Mouse (Mus musculus): ENCODE data around the gene Ramp2.
A peak's percentile ranks its signal among the peaks of the same experiment; 100 is the strongest.

The Ramp2 gene

DNA sequence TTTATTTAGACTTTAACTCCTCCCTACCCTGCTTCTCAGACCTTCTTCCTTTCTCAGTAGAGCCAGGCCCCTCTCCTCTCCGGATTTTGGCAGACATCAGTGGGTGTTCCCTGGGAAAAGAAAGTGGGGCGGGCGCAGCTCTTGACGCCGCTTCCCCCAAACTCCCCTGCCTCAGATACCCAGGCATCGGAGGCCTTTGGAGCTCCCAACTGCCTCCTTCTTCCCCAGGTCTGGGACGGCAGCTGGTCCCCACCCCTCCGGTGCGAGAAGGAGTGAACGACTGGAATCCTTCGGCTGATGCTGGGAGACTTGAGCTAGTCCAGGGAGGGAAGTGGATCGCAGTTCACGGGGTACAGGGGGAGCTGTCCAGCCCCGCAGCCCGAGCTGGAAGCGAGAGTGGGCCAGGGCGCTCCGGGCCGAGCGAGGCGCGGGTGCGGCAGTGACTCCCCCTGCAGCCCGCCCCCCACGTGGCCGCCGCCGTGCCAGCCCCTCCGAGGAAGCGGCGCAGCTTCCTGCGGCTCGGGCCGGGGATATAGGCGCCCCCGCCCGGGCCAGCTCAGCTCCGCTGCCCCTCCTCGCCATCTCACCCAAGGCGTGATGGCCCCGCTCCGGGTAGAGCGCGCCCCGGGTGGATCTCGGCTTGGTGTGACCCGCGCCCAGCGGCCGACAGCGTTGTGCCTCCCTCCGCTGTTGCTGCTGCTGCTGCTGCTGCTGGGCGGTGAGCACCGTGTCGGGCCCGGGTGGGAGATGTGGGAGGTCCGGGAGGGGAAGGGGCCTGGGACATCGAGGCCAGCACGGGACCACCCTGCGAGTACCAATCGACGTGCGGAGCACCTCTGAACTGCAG, at the start of gene Ramp2:
TSS of gene Ramp2 (plus strand) at position 174 of the 847 bp plus-strand sequence.
- peak; percentile 27; the same call in 1 of the 2 replicates for ATAC-seq (ENCODE audit: low TSS enrichment)

DNA sequence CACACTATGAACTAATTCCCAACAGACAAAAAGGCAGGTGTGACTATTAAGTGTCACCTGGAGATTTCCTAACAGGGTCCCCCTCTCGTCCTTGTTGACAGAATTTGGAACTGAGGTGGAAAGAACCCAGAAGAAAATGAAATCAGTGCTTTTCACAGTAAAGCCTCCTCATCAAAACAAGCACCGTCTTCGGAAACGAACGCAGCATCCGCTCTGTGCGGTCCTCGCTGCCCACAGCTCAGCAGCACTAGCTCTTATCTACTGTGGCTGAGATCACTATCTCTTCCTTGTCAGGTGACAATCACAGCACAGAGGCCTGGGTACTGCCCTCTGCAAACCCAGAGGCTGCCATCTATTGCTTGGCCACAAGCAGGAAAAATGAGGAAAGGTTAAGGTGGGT, 49.7 kb upstream of the Ramp2 start:
- ATAC-seq (ENCODE audit: low TSS enrichment), result no peak

DNA sequence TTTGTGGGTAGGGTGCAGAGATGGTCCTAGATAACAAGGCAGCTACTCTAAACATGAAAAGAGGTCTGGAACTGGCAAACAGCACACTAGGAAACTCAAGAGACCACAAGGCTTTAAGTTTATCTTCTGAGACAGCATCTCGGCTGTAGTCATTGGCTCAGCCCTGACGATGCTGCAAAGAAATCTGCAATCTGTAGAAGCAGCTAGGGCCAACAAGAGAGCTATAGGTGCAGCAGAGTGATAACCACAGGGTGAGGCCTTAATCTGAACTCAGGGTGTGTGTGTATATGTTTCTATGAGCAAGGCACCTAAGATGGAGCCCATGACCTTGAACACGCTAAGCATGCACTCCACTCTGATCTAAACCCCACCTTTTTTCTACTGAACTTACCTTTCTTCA, 46.3 kb upstream of the Ramp2 start:
- ATAC-seq (ENCODE audit: low TSS enrichment), result no peak

- ATAC-seq (ENCODE audit: low TSS enrichment), result peak; percentile 88
These were observed 44.8 kb upstream of the Ramp2 start for GRCm38 (mm10) chr11:101200986-101201385.

DNA sequence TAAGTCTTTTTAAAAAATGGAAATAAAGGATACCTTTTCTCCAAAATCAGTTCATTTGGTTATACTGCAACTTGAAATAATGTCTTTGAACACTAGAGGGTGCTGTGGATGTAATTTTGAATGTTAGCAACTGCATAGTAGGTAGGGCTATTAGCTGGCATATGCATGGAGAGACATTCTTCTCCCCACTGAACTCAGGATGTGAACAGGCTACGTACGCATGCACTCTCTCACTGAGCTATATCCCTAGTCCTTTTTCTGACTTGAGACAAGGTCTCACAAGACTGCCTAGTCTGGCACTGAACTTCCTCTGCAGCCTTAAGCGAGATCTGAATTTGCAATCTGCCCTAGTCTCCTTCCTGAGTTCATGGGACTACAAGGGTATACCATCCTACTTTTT, 33.9 kb upstream of the Ramp2 start:
- peak; percentile 41; the same call in 1 of the 2 replicates for ATAC-seq (ENCODE audit: low TSS enrichment)

GRCm38 (mm10) chr11:101216936-101217335, 28.9 kb upstream of the Ramp2 start:
- no peak for ATAC-seq (ENCODE audit: low TSS enrichment)

DNA sequence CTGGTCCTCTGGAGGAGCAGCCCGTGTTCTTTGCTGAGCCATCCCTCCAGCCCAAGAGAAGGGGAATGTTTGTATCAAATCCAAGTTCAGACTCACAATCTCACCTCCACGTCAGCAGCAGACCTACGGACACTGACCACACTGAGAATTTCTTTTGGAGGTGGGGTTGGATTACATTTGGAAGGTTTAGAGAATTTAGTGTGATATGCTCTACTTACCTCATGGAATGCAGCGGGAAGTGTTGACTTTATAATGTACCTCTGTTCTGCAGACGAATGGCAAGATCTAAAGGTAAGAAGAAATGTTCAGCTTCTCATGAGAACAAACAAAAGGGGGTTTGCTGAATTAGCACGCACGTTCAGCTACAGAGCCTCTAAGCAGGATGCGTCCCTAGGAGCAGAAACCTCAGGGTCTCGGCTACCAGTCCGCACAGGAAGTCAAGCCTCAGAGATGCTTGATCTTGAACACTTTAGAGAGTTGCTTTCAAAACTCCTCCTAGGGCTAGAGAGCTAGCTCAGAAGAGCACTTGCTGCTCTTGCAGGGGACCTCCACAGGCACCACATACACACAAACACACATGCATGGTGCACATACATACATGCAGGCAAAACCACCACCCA, 27.3 kb upstream of the Ramp2 start:
- no peak for ATAC-seq (ENCODE audit: low TSS enrichment)

DNA sequence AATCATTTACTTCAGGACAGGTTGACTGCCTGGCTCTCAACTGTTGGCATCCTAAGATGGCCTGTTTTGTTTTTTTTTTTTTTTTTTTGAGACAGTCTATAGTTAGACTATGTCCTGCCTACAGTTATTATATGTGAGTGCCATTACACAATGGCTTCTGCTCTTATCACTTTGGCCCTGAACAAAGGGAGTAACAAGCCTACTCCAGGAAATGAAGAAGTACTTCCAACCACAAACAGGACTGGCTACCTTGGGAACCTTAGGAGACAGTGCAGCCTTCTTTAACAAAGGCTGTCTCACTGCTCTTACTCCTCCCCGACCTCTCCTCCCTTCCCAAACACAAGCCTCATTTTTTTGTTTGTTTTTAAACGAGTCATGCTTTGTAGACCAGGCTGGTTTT, 25.0 kb upstream of the Ramp2 start:
- no peak for ATAC-seq (ENCODE audit: low TSS enrichment)

DNA sequence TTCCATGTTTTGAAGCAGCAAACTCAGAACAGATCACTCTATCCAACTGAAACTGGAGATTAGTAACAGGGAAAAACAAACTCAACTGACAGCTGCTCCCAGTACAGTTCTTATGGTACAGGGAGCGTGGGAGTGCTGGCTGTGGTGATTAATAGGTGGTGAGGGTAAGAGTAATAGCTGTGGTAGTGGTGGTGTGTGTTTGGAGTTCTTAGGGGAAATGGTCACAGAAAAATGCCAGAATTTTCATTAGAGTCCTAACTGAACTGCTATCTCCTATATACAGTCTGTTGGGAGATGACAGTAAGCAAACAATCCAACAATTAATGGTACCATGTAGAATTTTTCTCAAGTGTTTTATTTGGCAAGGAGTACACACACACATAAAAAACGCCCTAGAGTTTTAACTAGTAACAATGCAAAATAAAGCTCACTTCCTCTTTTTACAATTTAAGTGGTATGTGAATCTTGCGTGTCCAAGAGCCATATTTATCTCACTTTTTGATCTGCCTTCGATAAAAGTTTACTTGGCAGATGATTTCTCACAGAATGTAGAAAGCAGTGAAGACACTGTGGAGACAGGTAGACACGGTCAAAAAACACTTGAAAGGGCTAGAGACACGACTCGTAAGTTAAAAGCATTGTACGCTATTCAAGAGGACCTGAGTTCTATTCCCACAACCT, 24.4 kb upstream of the Ramp2 start:
- no peak for ATAC-seq (ENCODE audit: low TSS enrichment)

DNA sequence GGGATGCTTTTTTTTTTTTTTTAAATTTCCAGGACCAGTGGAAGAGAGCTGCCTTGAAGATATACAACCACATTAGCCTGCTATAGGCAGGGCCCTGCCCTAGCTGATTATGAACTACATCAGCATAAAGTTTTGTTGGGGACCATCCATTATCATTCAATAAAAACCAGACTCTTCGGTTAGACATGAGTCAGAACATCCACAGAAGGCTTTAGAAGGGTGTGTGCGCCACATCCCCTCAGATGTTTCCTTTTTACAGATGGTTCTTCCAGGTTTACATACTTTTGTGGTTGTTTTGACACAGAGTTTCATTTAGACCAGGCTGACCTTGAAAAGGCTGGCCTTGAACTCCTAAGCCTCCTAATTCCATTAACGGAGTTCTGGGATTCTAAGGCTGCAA, 21.5 kb upstream of the Ramp2 start:
- no peak for ATAC-seq (ENCODE audit: low TSS enrichment)

DNA sequence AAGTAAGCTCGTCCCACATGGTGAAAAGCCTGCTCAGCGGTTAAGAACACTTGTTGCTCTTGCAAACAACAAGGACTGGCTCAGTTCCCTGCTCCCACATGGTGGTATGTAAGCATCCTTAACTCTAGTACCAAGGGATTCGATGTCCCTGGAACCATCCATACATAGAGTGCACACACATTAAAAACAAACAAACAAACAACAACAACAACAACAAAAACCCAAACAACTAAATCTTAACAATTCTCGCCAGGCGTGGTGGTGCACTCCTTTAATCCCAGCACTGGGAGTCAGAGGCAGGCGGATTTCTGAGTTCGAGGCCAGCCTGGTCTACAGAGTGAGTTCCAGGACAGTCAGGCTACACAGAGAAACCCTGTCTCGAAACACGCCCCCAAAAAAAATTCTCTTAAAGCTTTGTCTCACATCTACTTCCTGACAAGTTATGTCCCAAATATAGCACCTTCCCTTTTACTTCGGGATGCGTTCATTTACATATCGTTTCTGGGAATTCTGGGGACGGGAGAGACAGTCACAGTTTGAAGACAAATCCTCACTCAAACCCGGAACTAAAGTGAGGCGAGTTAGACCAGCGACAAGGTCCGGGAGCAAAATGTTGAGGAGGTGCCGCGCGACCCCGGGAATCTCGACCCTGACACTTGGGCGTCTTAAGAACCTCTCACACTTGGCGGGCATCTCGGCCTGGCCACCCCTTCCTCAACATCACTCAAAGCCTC, 20.3 kb upstream of the Ramp2 start:
- no peak for ATAC-seq (ENCODE audit: low TSS enrichment)

GRCm38 (mm10) chr11:101226065-101226701, 19.6 kb upstream of the Ramp2 start, which contains the start of gene Ezh1:
TSS of gene Ezh1 (minus strand) at chr11:101226463.
- ATAC-seq (ENCODE audit: low TSS enrichment), result peak; percentile 95

- no peak for ATAC-seq (ENCODE audit: low TSS enrichment)
These were observed 16.4 kb upstream of the Ramp2 start for GRCm38 (mm10) chr11:101229361-101229900.

GRCm38 (mm10) chr11:101230061-101230511, 15.7 kb upstream of the Ramp2 start:
- ATAC-seq (ENCODE audit: low TSS enrichment), result no peak

DNA sequence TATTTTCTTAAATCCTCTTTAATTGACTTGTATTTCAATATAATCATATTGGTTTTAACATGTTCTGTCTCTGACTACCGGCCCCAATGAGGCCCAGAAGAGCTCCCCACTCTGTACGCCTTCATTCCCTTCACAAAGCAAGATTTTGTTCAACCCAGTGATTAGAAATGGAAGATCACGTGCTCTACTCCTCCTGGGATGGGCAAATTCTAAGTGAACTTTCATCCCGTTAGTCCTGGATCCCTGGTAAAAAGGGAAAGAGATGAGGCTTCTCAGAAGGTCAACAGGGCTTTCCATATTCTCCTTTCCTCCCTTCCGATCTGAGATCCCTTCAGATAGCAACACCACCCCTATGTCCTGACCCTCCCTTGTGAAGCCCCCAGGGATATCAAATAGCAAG, 15.3 kb upstream of the Ramp2 start:
- no peak for ATAC-seq (ENCODE audit: low TSS enrichment)

- no peak for ATAC-seq (ENCODE audit: low TSS enrichment)
These were observed 14.6 kb upstream of the Ramp2 start for GRCm38 (mm10) chr11:101230991-101231871.

DNA sequence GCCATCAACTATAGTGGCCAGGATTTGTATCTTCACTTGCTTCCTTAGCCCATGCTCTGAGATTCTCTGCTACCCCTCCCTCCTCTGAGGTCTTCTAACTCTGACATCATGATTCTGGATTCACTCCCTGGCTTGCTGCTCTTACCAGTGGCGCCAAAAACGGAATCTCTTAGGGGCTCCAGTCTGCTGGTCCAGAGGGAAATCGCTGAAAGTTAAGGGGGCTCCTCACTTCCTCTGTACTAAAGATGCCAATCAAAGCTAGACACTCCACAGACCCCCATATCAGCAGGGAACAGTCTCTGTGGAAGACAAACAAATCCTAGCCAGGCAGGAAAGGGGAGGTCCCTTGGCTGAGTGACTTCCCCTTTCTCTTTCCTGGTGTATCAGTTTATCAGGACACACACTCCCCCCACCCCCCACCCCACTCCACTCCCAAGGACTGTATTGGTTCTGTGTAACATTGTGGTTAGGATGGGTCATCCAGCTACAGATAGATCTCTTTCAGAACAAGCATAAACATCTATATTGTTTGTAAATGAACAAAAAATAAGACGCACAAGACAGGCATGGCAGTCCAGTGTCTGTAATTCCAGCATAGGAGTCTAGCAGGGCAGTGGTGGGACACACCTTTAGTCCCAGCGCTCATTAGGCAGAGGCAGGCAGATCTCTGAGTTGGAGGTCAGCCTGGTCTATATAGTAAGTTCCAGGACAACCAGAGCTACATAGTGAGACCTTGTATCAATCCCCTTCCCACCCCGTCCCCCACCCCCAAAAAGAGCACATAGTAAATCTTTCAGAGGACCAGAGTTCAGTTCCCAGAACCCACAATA, 13.6 kb upstream of the Ramp2 start:
- no peak for ATAC-seq (ENCODE audit: low TSS enrichment)

GRCm38 (mm10) chr11:101233240-101233639, 12.6 kb upstream of the Ramp2 start:
- no peak for ATAC-seq (ENCODE audit: low TSS enrichment)

DNA sequence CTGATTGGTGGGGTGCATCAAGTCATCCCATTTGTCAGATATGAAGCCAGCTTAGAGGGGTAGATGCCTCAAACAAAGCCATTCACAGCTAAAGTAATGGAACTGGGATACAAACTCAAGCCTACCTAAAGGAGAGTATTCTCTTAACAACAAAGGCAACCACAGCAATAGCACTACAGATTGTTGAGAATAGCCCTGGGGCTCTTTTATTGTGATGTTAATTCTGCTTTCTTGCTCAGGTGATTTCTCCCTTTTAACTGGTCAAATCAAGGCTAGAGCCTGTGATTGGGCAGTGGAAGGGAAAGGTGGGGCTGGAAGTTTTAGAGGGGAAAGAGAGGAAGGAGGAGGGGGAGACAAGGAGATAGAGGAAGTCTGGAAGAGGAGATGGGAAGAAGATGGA, 11.7 kb upstream of the Ramp2 start:
- no peak for ATAC-seq (ENCODE audit: low TSS enrichment)
